Mouse (Mus musculus): ENCODE measurements around the gene Timm13.

The Timm13 gene

DNA sequence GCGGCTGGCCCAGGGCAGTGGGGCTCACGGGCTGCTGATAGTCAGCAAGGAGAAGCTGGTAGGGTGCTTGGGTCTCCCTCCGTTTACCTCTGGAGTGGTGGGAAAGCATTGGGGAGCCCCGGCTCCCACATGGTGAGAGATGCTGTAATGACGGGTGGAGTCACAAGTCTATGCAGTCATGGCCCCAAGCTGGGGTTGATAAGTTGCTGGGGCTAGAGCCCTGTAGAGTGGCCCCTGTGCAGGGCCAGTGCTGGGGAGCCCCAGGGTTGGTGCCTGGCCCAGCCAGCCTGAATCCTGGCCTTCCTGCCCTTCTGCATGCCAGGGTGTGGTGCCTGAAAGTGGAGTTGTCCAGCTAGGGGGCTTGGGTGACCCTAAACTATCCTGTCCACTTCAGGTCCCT is 38.5 kb downstream of the Timm13 start:
- no peak for DNase-seq (ENCODE audit: low spot score in 2 of 2)

DNA sequence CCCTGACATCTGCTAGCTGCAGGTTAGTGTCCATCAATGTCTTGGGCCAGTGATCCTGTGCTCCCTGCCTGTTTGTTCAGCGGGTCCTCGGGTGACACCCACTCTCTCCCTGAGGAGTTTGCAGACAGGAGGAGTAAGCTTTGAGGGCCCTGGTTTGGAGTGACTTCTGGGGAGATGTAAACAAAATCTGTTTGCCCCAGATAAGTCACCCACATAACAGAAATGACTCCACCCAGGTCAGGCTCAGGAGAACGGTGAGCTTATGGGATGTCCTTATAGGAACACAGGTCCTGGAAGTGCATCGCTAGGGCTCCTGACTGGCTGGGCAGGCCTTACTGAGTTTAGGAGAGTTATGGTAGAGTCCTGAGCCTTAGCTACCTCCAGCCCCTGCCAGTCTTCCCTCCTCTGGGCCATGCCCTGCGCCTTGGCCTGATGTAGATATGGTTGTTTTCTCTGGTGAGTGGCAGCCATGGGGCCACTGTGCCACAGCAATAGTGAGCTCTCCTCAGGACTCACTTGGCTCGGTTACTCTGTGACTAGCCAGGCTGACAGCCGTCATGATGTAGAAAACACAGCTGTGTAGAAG is 42.3 kb downstream of the Timm13 start:
- no peak for DNase-seq (ENCODE audit: low spot score in 2 of 2)

DNA sequence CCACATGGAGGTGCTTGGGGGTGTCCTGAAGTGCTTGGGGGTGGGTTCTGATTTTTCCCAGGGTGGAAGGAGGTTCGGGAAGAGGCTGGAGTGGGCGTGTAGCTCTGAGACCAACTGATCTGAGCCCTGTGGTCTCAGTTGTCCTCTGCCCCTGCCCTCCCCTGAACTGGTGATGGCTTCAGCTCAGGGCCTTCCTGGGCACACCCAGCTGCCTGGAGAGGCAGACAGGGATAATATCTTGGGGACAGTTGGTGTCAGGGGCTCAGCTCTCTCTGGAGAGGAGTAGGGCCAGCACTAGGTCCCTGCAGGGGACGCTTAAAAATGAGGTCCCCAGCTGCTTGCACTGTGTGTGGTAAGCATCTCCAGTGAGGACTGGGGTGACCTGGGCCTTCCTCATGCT is 42.9 kb downstream of the Timm13 start:
- no peak for DNase-seq (ENCODE audit: low spot score in 2 of 2)

DNA sequence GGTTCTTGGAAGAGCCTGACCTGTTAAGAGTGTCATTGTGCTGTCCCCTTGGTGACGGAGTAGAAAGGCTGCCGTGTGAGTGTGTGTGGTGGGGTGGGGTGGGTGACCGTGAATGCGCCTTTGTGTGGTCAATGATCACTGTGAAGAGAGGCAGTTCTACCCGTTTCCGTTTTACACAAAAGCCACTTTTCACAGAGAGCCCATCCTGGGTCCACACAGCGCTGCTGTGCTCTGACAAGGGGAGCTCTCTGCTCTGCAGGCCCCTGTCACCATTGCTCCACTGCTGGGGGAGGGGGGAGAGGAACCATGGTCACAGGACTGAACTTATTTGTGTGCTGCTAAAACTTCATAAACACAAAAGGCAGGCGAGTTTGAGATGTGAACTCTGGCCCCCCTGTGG is 43.4 kb downstream of the Timm13 start:
- no peak for DNase-seq (ENCODE audit: low spot score in 2 of 2)

DNA sequence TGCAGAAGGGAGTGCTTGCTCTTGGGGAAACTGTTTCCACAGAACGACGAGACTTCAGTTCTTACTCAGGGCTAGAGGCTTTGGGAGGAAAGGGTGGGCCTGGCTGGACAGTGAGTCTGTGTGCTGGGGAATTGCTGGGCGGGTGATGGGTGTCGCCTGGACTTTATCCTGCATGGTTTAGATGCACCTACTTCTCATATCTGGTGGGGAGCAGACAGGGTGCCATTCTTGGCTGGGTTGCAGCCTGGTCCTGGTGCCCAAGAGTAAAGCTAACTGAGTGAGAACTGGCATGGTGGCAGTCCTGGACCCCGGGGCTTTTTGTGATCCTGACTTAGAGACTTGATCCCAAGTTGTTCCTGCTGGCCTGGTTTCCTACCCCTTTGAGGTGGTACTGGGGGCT is 43.9 kb downstream of the Timm13 start:
- no peak for DNase-seq (ENCODE audit: low spot score in 2 of 2)

DNA sequence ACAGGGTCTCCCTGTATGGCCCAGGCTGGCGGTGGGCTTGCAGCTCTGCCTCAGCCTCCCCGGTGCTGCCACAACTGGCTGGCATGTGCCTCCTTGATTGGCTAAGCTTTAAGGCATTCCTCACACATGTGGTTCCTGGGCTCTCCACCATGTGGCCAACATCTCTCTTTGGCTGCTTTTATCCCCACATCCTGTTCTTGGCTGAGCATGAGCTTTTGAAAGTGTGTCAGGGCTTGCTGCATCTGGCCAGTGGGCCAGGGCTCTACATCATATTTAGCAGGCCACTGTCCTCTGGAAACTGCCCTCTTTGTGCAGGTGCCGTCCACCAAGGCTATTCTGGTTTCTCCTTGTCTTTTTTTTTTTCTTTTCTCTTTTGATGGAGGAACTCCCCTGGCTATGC is 44.5 kb downstream of the Timm13 start:
- DNase-seq (ENCODE audit: low spot score in 2 of 2), result no peak

DNA sequence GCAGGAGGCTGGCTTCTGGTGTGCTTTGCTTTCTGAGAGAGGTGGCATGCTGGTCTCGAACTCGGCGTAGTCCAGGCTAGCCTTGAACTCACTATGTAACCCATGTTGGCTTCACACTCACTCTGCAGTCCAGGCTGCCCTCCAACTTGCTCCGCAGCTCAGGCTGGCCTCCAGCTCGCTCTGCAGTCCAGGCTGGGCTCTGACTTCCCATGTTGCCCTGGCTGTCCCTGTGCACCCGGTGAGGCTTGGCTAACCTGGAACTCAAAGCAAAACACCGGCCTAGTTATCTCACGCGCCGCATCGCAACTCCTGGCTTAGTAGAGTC is 45.1 kb downstream of the Timm13 start:
- no peak for DNase-seq (ENCODE audit: low spot score in 2 of 2)

DNA sequence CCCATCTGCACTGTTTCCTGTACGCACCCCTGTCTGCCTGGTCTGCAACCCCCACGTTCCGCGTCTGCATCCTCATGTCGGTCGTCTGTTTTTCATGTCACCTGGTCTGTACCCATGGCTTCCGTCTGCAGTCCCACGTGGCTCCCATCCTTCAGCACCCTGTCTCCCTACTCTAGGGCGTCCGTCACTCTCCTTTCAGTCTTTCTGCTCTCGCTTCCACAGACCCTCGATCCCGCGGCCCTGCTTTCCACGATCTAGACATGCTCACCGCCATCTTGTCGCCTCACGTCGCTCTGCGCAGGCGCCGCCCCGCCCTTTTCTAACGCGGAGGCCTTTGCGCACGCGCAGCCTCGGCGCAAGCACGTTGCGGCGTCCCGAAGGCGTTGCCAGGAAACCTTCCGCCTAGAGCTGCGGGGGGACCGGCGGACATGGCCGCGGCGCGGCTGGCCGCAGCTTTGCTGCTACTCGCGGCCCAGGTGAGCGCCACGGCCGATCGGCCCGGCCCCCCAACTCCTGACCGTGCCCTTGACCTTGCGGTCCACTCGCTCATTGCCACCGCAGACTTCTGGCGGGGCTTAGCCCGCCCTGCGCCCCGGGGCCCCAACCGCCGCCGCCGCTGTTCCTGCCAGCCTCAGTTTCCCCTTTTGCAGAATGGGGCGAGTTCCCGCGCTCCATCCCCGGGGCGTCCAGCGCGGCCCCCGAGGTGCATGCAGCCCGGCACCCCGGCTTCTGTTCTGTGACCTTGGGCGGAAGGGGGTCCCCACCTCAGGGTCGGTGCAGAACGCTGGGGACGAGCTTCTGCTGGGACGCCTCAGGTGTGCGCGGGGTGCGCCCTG is 45.6 kb downstream of the Timm13 start, which contains the start of the genes Lsm7 and Sppl2b:
Gene Lsm7 (minus strand): TSS at position 297 of the 836 bp plus-strand sequence.
Gene Sppl2b (plus strand): TSS at position 363 of the 836 bp plus-strand sequence.
- DNase-seq (ENCODE audit: low spot score in 2 of 2), result peak; percentile 97 to 98
